Mouse (Mus musculus) forebrain, embryonic 16.5 days (tissue): ENCODE data around the gene 4933400A11Rik. TPM values are rescaled to one million over a fixed set of nuclear protein-coding genes. Genes with fewer than 3 reads are reported as not detected.
A peak's percentile ranks its signal among the peaks of the same experiment; 100 is the strongest.

Experiments used
- ATAC-seq: fragments of 200-750 bp; cut with Nextera tagmentation; 2 replicates; pipeline ENCODE4 v1.8.0; 2017; ENCODE audit warnings: mild to moderate bottlenecking, moderate library complexity
- H3K27ac ChIP-seq: fragments of 300-500 bp; sonication (generic); 2 replicates; pipeline ENCODE4 v1.5.1; 2014; ENCODE audit warnings: low read length, control low read depth
- H3K27me3 ChIP-seq: fragments of 300-500 bp; sonication (generic); replicated peaks from 2 replicates; pipeline ENCODE4 v1.6.1; 2014; ENCODE audit warnings: low read length; ENCODE audit not compliant: control insufficient read depth, insufficient read depth
- H3K36me3 ChIP-seq: fragments of 300-500 bp; sonication (generic); 2 replicates; pipeline ENCODE4 v1.6.1; 2014; ENCODE audit not compliant: control insufficient read depth, insufficient read depth
- H3K4me1 ChIP-seq: fragments of 300-500 bp; sonication (generic); replicated peaks from 2 replicates; pipeline ENCODE4 v1.6.1; 2014; ENCODE audit warnings: low read length; ENCODE audit not compliant: control insufficient read depth, insufficient read depth
- H3K4me2 ChIP-seq: fragments of 300-500 bp; sonication (generic); 2 replicates; pipeline ENCODE4 v1.6.1; 2014; ENCODE audit warnings: mild to moderate bottlenecking, low read length, control low read depth
- H3K4me3 ChIP-seq: fragments of 300-500 bp; sonication (generic); replicated peaks from 2 replicates; pipeline ENCODE4 v1.5.1; 2014; ENCODE audit warnings: mild to moderate bottlenecking, low read length, control low read depth
- H3K9ac ChIP-seq: fragments of 300-500 bp; sonication (generic); replicated peaks from 2 replicates; pipeline ENCODE4 v1.6.1; 2014; ENCODE audit warnings: low read depth, low read length, control low read depth
- H3K9me3 ChIP-seq: fragments of 300-500 bp; sonication (generic); 2 replicates; pipeline ENCODE4 v1.6.1; 2016; ENCODE audit warnings: low read length; ENCODE audit not compliant: control insufficient read depth
- WGBS: fragments of 180-500 bp; shearing (Covaris S2); extraction: QIAGEN DNeasy Blood & Tissue Kit; methylation state at CpG from one replicate; pipeline ENCODE4 v1.1.7; 2014; 5-methylcytosine and 5-hydroxymethylcytosine counted together
- polyA plus RNA-seq: library from polyadenylated mRNA; unstranded; fragments of >200 nt; fragmentation: Nextera tagmentation; extraction: Ambion mirVana; gene quantifications from 2 replicates; pipeline ENCODE4 v1.2.1, GENCODE M21; 2015

The 4933400A11Rik gene
- polyA plus RNA-seq, 1 experiment from 2014 or later: not detected

- ATAC-seq: no peak
- Histone ChIP-seq H3K9me3 (no peaks in the 10 kb centered on the region), H3K27ac (no peak overlapping the region), H3K4me1 (no peaks in the 10 kb centered on the region), H3K4me2 (no peak overlapping the region), H3K9ac (no peak overlapping the region), H3K27me3 (no peaks in the 10 kb centered on the region; the same call in 1 of the 2 replicates), H3K36me3 (no peaks in the 10 kb centered on the region), H3K4me3 (no peak overlapping the region)
- 20% methylated on average over 4 of the region's 4 CpGs for WGBS
Measured at GRCm38 (mm10) chrX:169800238-169800637, 20.8 kb upstream of the 4933400A11Rik start.

GRCm38 (mm10) chrX:169798987-169799680, 19.7 kb upstream of the 4933400A11Rik start:
- Histone ChIP-seq H3K9me3 (no peaks in the 10 kb centered on the region), H3K4me3 (peak overlapping the region; percentile 39), H3K27me3 (no peaks in the 10 kb centered on the region; the same call in 1 of the 2 replicates), H3K36me3 (no peaks in the 10 kb centered on the region), H3K27ac (peak overlapping the region; percentile 37; the same call in 1 of the 2 replicates), H3K4me1 (no peaks in the 10 kb centered on the region), H3K4me2 (peak overlapping the region; percentile 32), H3K9ac (peak overlapping the region; percentile 53)
- ATAC-seq: peak; percentile 43; the same call in 1 of the 2 replicates
- WGBS: 5% methylated on average over 10 of the region's 11 CpGs

- Histone ChIP-seq H3K36me3 (no peaks in the 10 kb centered on the region), H3K4me2 (no peak overlapping the region), H3K9me3 (no peaks in the 10 kb centered on the region), H3K4me3 (no peak overlapping the region), H3K9ac (no peak overlapping the region), H3K4me1 (no peaks in the 10 kb centered on the region), H3K27me3 (no peaks in the 10 kb centered on the region), H3K27ac (no peak overlapping the region)
- no peak for ATAC-seq
- WGBS: 51% methylated on average over 3 of the region's 3 CpGs
Measured at GRCm38 (mm10) chrX:169797148-169797547, 17.7 kb upstream of the 4933400A11Rik start.

- no peak overlapping the region for H3K9ac ChIP-seq
- no peaks in the 10 kb centered on the region for H3K9me3 ChIP-seq
- H3K4me3 ChIP-seq: no peak overlapping the region
- ATAC-seq: no peak
- 55% methylated on average over 7 of the region's 7 CpGs for WGBS
- no peak overlapping the region for H3K4me2 ChIP-seq
- H3K4me1 ChIP-seq: no peaks in the 10 kb centered on the region
- no peaks in the 10 kb centered on the region for H3K36me3 ChIP-seq
- H3K27me3 ChIP-seq: no peaks in the 10 kb centered on the region
- no peak overlapping the region for H3K27ac ChIP-seq
Measured at GRCm38 (mm10) chrX:169794831-169795311, 15.4 kb upstream of the 4933400A11Rik start.

GRCm38 (mm10) chrX:169794421-169794820, 15.0 kb upstream of the 4933400A11Rik start:
- H3K9me3 ChIP-seq: no peaks in the 10 kb centered on the region
- no peak overlapping the region for H3K4me2 ChIP-seq
- no peaks in the 10 kb centered on the region for H3K4me1 ChIP-seq
- no peaks in the 10 kb centered on the region for H3K36me3 ChIP-seq
- H3K27ac ChIP-seq: no peak overlapping the region
- H3K9ac ChIP-seq: no peak overlapping the region
- no peak overlapping the region for H3K4me3 ChIP-seq
- 60% methylated on average over 4 of the region's 4 CpGs for WGBS
- no peaks in the 10 kb centered on the region for H3K27me3 ChIP-seq
- ATAC-seq: no peak

GRCm38 (mm10) chrX:169792879-169793278, 13.4 kb upstream of the 4933400A11Rik start:
- H3K9me3 ChIP-seq: no peaks in the 10 kb centered on the region
- 32% methylated on average over 1 of the region's 1 CpGs for WGBS
- no peak overlapping the region for H3K4me3 ChIP-seq
- ATAC-seq: no peak
- no peak overlapping the region for H3K9ac ChIP-seq
- no peak overlapping the region for H3K27ac ChIP-seq
- no peaks in the 10 kb centered on the region for H3K36me3 ChIP-seq
- H3K4me2 ChIP-seq: no peak overlapping the region
- H3K27me3 ChIP-seq: no peaks in the 10 kb centered on the region
- no peaks in the 10 kb centered on the region for H3K4me1 ChIP-seq

GRCm38 (mm10) chrX:169789702-169790101, 10.3 kb upstream of the 4933400A11Rik start:
- H3K9me3 ChIP-seq: no peaks in the 10 kb centered on the region
- H3K27ac ChIP-seq: no peak overlapping the region
- no peaks in the 10 kb centered on the region for H3K36me3 ChIP-seq
- no peak overlapping the region for H3K4me2 ChIP-seq
- no peak overlapping the region for H3K9ac ChIP-seq
- no peak overlapping the region for H3K4me3 ChIP-seq
- WGBS: 85% methylated on average over 5 of the region's 5 CpGs
- no peaks in the 10 kb centered on the region for H3K4me1 ChIP-seq
- no peak for ATAC-seq
- no peaks in the 10 kb centered on the region for H3K27me3 ChIP-seq

- Histone ChIP-seq H3K9me3 (no peaks in the 10 kb centered on the region), H3K27me3 (no peaks in the 10 kb centered on the region; the same call in 1 of the 2 replicates), H3K9ac (no peak overlapping the region), H3K4me3 (no peak overlapping the region), H3K27ac (no peak overlapping the region), H3K4me2 (no peak overlapping the region), H3K4me1 (no peaks in the 10 kb centered on the region), H3K36me3 (no peaks in the 10 kb centered on the region)
- no peak for ATAC-seq
- 80% methylated on average over 3 of the region's 3 CpGs for whole genome bisulfite sequencing
Measured at GRCm38 (mm10) chrX:169758001-169758400, 21.4 kb downstream of the 4933400A11Rik start.

- no peak overlapping the region for H3K4me3 ChIP-seq
- no peak for ATAC-seq
- 39% methylated on average over 3 of the region's 3 CpGs for WGBS
- H3K36me3 ChIP-seq: no peaks in the 10 kb centered on the region
- H3K27me3 ChIP-seq: no peaks in the 10 kb centered on the region
- H3K4me2 ChIP-seq: no peak overlapping the region
- H3K9ac ChIP-seq: no peak overlapping the region
- no peaks in the 10 kb centered on the region for H3K9me3 ChIP-seq
- H3K4me1 ChIP-seq: no peaks in the 10 kb centered on the region
- H3K27ac ChIP-seq: no peak overlapping the region
Measured at GRCm38 (mm10) chrX:169735387-169735969, 44.0 kb downstream of the 4933400A11Rik start.
